Mouse (Mus musculus): ENCODE data around the gene Gm5795.
"Not testable (repeated sequence)": the region's sequence is repeated elsewhere in the genome, so short reads cannot be mapped to it uniquely, and the experiment has no call there.

The Gm5795 gene

DNA sequence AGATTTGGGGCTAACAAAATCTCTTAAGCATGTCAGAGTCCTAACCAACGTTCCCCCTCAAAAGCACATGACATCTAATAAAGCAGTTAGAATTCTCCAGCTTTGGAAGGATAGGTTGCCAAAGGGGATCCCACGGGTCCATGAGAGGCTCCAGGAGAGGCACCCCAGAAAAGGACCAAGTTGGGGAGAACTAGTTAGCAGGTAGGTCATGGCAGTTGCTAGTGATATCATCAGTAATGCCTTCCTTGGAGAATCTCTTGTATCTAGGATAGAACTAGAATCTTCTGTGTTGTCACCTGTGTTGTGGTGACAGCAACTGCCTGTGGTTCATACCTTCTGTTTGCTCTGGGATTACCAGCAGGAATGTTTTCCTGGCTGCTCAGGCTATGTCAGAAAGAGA is at the start of gene Gm5795:
Gm5795 (plus strand) TSS at position 301 of the 400 bp plus-strand sequence.
- DNase-seq (ENCODE audit: low spot score): not testable (repeated sequence)

DNA sequence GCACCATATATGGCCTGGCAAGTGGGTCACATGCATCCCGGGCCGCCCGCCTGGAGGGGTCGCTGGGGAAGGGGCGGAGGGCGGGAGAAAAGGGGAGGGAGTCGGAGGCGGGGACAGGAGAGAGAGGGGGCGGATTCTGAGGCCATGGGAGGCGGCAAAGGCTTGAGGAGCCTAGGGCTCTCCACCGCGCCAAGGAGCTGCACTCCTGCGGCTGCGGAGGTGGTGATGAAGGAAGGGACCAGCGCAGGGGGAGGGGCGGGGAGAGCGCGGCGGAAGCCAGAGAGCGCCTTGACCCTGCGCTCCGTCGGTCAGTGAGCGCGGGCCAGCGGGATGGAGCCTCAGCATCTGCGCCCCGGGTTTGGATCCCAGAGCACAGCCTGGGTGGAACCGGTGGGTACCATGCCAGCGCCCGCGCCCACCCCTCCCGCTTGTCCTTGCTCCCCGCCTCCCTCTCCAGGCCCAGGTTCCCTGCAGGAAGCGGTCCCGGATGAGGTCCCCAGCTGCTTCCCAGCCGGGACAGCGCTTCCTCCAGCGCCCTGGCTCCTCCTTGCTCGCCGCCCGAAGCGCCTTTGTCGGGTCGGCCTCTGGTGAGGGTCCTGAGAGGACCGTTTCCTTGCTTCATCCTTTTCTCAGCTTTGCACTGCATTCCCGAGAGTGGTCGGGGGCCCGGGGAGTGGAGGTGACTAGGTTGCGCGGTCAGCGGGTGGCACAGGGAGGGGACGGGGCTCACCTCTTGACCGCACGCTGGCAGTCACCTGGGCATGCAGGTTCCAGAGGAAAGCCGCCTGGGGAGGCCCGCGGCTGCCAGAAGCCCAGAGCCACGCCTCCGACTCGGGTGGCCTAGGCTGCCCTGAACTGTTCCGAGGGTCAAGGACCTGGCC is 20.5 kb downstream of the Gm5795 start, which contains the start of gene D830030K20Rik:
D830030K20Rik (plus strand) TSS at position 217 of the 881 bp plus-strand sequence.
- peak; percentile 3 for DNase-seq (ENCODE audit: low spot score)

DNA sequence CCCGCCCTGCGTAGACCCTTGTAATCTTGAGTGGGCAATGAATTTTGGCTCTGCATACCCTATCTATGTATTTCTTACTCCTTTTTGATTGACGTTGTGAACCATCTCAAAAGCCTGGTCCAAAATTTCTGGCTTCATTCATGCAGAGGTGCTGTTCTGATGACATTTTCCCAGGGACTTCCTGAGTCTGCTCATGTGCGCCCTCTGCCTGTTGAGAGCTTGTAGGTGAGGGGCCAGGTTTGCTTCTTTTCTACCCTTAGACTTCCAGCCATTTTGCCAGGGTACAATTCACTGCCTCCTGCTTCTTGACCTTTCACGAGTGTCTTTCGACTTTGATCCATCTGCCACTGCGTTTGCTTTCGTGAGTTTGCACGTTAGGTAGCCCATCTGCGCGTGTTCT is 21.3 kb downstream of the Gm5795 start:
- peak; percentile 49 for DNase-seq (ENCODE audit: low spot score)
